Mouse (Mus musculus): ENCODE data around the gene Rassf3. TPM values are rescaled to one million over a fixed set of nuclear protein-coding genes. Genes with fewer than 3 reads are reported as not detected.
A peak's percentile ranks its signal among the peaks of the same experiment; 100 is the strongest.

The Rassf3 gene
- total and polyA plus RNA-seq, 2 experiments from 2014 or later, result 23.4 to 27.9 TPM

GRCm38 (mm10) chr10:121471570-121472197, 4.5 kb downstream of the Rassf3 start:
- ATAC-seq (ENCODE audit: insufficient read depth, low read depth), result no peak
- peak; percentile 60 for DNase-seq (ENCODE audit: low spot score)
- Histone ChIP-seq H3K9ac (replicated peaks; ENCODE audit: low read depth, low read length) (peak overlapping the region; percentile 16; the same call in 1 of the 2 replicates), H3K4me3 (ENCODE audit: low read depth, low read length) (no peak overlapping the region), H3K27ac (ENCODE audit: low read depth) (peak overlapping the region; percentile 84), H3K27me3 (ENCODE audit: control insufficient read depth, insufficient read depth, low read length) (no peaks in the 10 kb centered on the region), H3K9me3 (replicated peaks; ENCODE audit: control insufficient read depth, low read length) (no peaks in the 10 kb centered on the region), H3K4me1 (ENCODE audit: control insufficient read depth, insufficient read depth) (peaks cover 66% of the 10 kb centered on the region), H3K4me2 (ENCODE audit: low read depth, low read length) (peak overlapping the region; percentile 37; the same call in 1 of the 2 replicates), H3K36me3 (replicated peaks; ENCODE audit: control insufficient read depth, insufficient read depth, low read length) (no peaks in the 10 kb centered on the region)
- no peak for TF ChIP-seq EP300 (IDR thresholded peaks at IDR 0.05; ENCODE audit: low read depth)
- TF ChIP-seq CTCF (IDR thresholded peaks at IDR 0.05; ENCODE audit: low read depth), result no peak
- 15% methylated on average over 8 of the region's 8 CpGs for WGBS

- no peaks in the 10 kb centered on the region for H3K27me3 ChIP-seq (ENCODE audit: control insufficient read depth, insufficient read depth, low read length)
- ATAC-seq (ENCODE audit: insufficient read depth, low read depth) (no peak), DNase-seq (ENCODE audit: low spot score) (no peak)
- peaks cover 64% of the 10 kb centered on the region for H3K4me1 ChIP-seq (ENCODE audit: control insufficient read depth, insufficient read depth)
- H3K9me3 ChIP-seq (replicated peaks; ENCODE audit: control insufficient read depth, low read length), result no peaks in the 10 kb centered on the region
- no peaks in the 10 kb centered on the region for H3K36me3 ChIP-seq (replicated peaks; ENCODE audit: control insufficient read depth, insufficient read depth, low read length)
- no peak for TF ChIP-seq CTCF (IDR thresholded peaks at IDR 0.05; ENCODE audit: low read depth)
- no peak for TF ChIP-seq EP300 (IDR thresholded peaks at IDR 0.05; ENCODE audit: low read depth)
- 53% methylated on average over 3 of the region's 3 CpGs for WGBS
- no peak overlapping the region for H3K27ac ChIP-seq (ENCODE audit: low read depth)
- no peak overlapping the region for H3K4me2 ChIP-seq (ENCODE audit: low read depth, low read length)
- H3K4me3 ChIP-seq (ENCODE audit: low read depth, low read length), result no peak overlapping the region
- no peak overlapping the region for H3K9ac ChIP-seq (replicated peaks; ENCODE audit: low read depth, low read length)
These were observed 6.5 kb downstream of the Rassf3 start for GRCm38 (mm10) chr10:121469625-121470024.

GRCm38 (mm10) chr10:121468985-121469384, 7.2 kb downstream of the Rassf3 start:
- Histone ChIP-seq H3K9ac (replicated peaks; ENCODE audit: low read depth, low read length) (no peak overlapping the region), H3K27ac (ENCODE audit: low read depth) (no peak overlapping the region), H3K4me1 (ENCODE audit: control insufficient read depth, insufficient read depth) (peaks cover 58% of the 10 kb centered on the region), H3K9me3 (replicated peaks; ENCODE audit: control insufficient read depth, low read length) (no peaks in the 10 kb centered on the region), H3K4me3 (ENCODE audit: low read depth, low read length) (no peak overlapping the region), H3K36me3 (replicated peaks; ENCODE audit: control insufficient read depth, insufficient read depth, low read length) (no peaks in the 10 kb centered on the region), H3K27me3 (ENCODE audit: control insufficient read depth, insufficient read depth, low read length) (no peaks in the 10 kb centered on the region), H3K4me2 (ENCODE audit: low read depth, low read length) (no peak overlapping the region)
- DNase-seq (ENCODE audit: low spot score) (no peak), ATAC-seq (ENCODE audit: insufficient read depth, low read depth) (no peak)
- TF ChIP-seq CTCF (IDR thresholded peaks at IDR 0.05; ENCODE audit: low read depth) (no peak), EP300 (IDR thresholded peaks at IDR 0.05; ENCODE audit: low read depth) (no peak)
- WGBS, result 45% methylated on average over 5 of the region's 5 CpGs

GRCm38 (mm10) chr10:121468261-121468660, 7.9 kb downstream of the Rassf3 start:
- Histone ChIP-seq H3K9me3 (replicated peaks; ENCODE audit: control insufficient read depth, low read length) (no peaks in the 10 kb centered on the region), H3K4me3 (ENCODE audit: low read depth, low read length) (no peak overlapping the region), H3K27me3 (ENCODE audit: control insufficient read depth, insufficient read depth, low read length) (no peaks in the 10 kb centered on the region), H3K27ac (ENCODE audit: low read depth) (no peak overlapping the region), H3K9ac (replicated peaks; ENCODE audit: low read depth, low read length) (no peak overlapping the region), H3K4me2 (ENCODE audit: low read depth, low read length) (no peak overlapping the region), H3K36me3 (replicated peaks; ENCODE audit: control insufficient read depth, insufficient read depth, low read length) (no peaks in the 10 kb centered on the region), H3K4me1 (ENCODE audit: control insufficient read depth, insufficient read depth) (peaks cover 50% of the 10 kb centered on the region)
- ATAC-seq (ENCODE audit: insufficient read depth, low read depth), result no peak
- TF ChIP-seq CTCF (IDR thresholded peaks at IDR 0.05; ENCODE audit: low read depth) (no peak), EP300 (IDR thresholded peaks at IDR 0.05; ENCODE audit: low read depth) (no peak)
- DNase-seq (ENCODE audit: low spot score), result no peak
- WGBS, result 77% methylated on average over 5 of the region's 5 CpGs

GRCm38 (mm10) chr10:121467792-121468191, 8.4 kb downstream of the Rassf3 start:
- ATAC-seq (ENCODE audit: insufficient read depth, low read depth) (no peak), DNase-seq (ENCODE audit: low spot score) (no peak)
- Histone ChIP-seq H3K4me2 (ENCODE audit: low read depth, low read length) (no peak overlapping the region), H3K27ac (ENCODE audit: low read depth) (no peak overlapping the region), H3K9ac (replicated peaks; ENCODE audit: low read depth, low read length) (no peak overlapping the region), H3K4me3 (ENCODE audit: low read depth, low read length) (no peak overlapping the region), H3K27me3 (ENCODE audit: control insufficient read depth, insufficient read depth, low read length) (no peaks in the 10 kb centered on the region), H3K4me1 (ENCODE audit: control insufficient read depth, insufficient read depth) (peaks cover 47% of the 10 kb centered on the region), H3K36me3 (replicated peaks; ENCODE audit: control insufficient read depth, insufficient read depth, low read length) (no peaks in the 10 kb centered on the region), H3K9me3 (replicated peaks; ENCODE audit: control insufficient read depth, low read length) (no peaks in the 10 kb centered on the region)
- TF ChIP-seq CTCF (IDR thresholded peaks at IDR 0.05; ENCODE audit: low read depth), result no peak
- no peak for TF ChIP-seq EP300 (IDR thresholded peaks at IDR 0.05; ENCODE audit: low read depth)
- 71% methylated on average over 8 of the region's 8 CpGs for WGBS

- no peak for ATAC-seq (ENCODE audit: insufficient read depth, low read depth)
- 84% methylated on average over 13 of the region's 13 CpGs for WGBS
- no peak overlapping the region for H3K4me3 ChIP-seq (ENCODE audit: low read depth, low read length)
- no peak for DNase-seq (ENCODE audit: low spot score)
- no peak overlapping the region for H3K27ac ChIP-seq (ENCODE audit: low read depth)
- H3K27me3 ChIP-seq (ENCODE audit: control insufficient read depth, insufficient read depth, low read length), result no peaks in the 10 kb centered on the region
- H3K4me2 ChIP-seq (ENCODE audit: low read depth, low read length), result no peak overlapping the region
- peaks cover 47% of the 10 kb centered on the region for H3K4me1 ChIP-seq (ENCODE audit: control insufficient read depth, insufficient read depth)
- H3K36me3 ChIP-seq (replicated peaks; ENCODE audit: control insufficient read depth, insufficient read depth, low read length), result no peaks in the 10 kb centered on the region
- no peaks in the 10 kb centered on the region for H3K9me3 ChIP-seq (replicated peaks; ENCODE audit: control insufficient read depth, low read length)
- TF ChIP-seq EP300 (IDR thresholded peaks at IDR 0.05; ENCODE audit: low read depth) (no peak), CTCF (IDR thresholded peaks at IDR 0.05; ENCODE audit: low read depth) (no peak)
- no peak overlapping the region for H3K9ac ChIP-seq (replicated peaks; ENCODE audit: low read depth, low read length)
These were observed 9.1 kb downstream of the Rassf3 start for GRCm38 (mm10) chr10:121467016-121467415.
